Mouse (Mus musculus): ENCODE measurements at regions not wholly inside any gene's neighbourhood (a gene's known extent, or its start where the extent isn't known, plus 50 kb on each side); places are given as distances from the start of the nearest gene placed in this dataset.

GRCm38 (mm10) chr1:107899261-107899660, 309.5 kb downstream of the Serpinb8 start:
- no peaks in the 10 kb centered on the region for H3K9me3 ChIP-seq (ENCODE audit: control insufficient read depth, low read length)
- no peaks in the 10 kb centered on the region for H3K27me3 ChIP-seq (ENCODE audit: control insufficient read depth, insufficient read depth, low read depth, low read length)
- no peaks in the 10 kb centered on the region for H3K36me3 ChIP-seq (ENCODE audit: control insufficient read depth, insufficient read depth, low read length)
- no peak for ATAC-seq (ENCODE audit: low read depth)
- no peaks in the 10 kb centered on the region for H3K4me1 ChIP-seq (replicated peaks; ENCODE audit: control insufficient read depth, insufficient read depth, low read length)
- no peak overlapping the region for H3K9ac ChIP-seq (ENCODE audit: low read length)
- no peak overlapping the region for H3K4me2 ChIP-seq (ENCODE audit: low read depth, low read length)
- H3K4me3 ChIP-seq (ENCODE audit: low read length), result no peak overlapping the region
- 92% methylated on average over 4 of the region's 4 CpGs for WGBS
- H3K27ac ChIP-seq (ENCODE audit: low read length), result no peak overlapping the region

- ATAC-seq (ENCODE audit: low read depth), result no peak
- Histone ChIP-seq H3K27ac (ENCODE audit: low read length) (no peak overlapping the region), H3K4me1 (replicated peaks; ENCODE audit: control insufficient read depth, insufficient read depth, low read length) (no peaks in the 10 kb centered on the region), H3K27me3 (ENCODE audit: control insufficient read depth, insufficient read depth, low read depth, low read length) (no peaks in the 10 kb centered on the region), H3K9ac (ENCODE audit: low read length) (no peak overlapping the region), H3K4me3 (ENCODE audit: low read length) (no peak overlapping the region), H3K9me3 (ENCODE audit: control insufficient read depth, low read length) (no peaks in the 10 kb centered on the region), H3K4me2 (ENCODE audit: low read depth, low read length) (no peak overlapping the region), H3K36me3 (ENCODE audit: control insufficient read depth, insufficient read depth, low read length) (no peaks in the 10 kb centered on the region)
- WGBS, result 57% methylated on average over 2 of the region's 2 CpGs
Observed at GRCm38 (mm10) chr1:107900449-107900848, 310.6 kb downstream of the Serpinb8 start.

GRCm38 (mm10) chr1:107900913-107901312, 311.1 kb downstream of the Serpinb8 start:
- no peak overlapping the region for H3K4me2 ChIP-seq (ENCODE audit: low read depth, low read length)
- H3K27ac ChIP-seq (ENCODE audit: low read length), result no peak overlapping the region
- ATAC-seq (ENCODE audit: low read depth), result no peak
- 66% methylated on average over 1 of the region's 1 CpGs for WGBS
- H3K36me3 ChIP-seq (ENCODE audit: control insufficient read depth, insufficient read depth, low read length), result no peaks in the 10 kb centered on the region
- no peaks in the 10 kb centered on the region for H3K4me1 ChIP-seq (replicated peaks; ENCODE audit: control insufficient read depth, insufficient read depth, low read length)
- H3K9ac ChIP-seq (ENCODE audit: low read length), result no peak overlapping the region
- no peak overlapping the region for H3K4me3 ChIP-seq (ENCODE audit: low read length)
- H3K27me3 ChIP-seq (ENCODE audit: control insufficient read depth, insufficient read depth, low read depth, low read length), result no peaks in the 10 kb centered on the region
- no peaks in the 10 kb centered on the region for H3K9me3 ChIP-seq (ENCODE audit: control insufficient read depth, low read length)

- H3K27me3 ChIP-seq (ENCODE audit: control insufficient read depth, insufficient read depth, low read depth, low read length), result no peaks in the 10 kb centered on the region
- 41% methylated on average over 4 of the region's 4 CpGs for WGBS
- H3K4me2 ChIP-seq (ENCODE audit: low read depth, low read length), result no peak overlapping the region
- no peaks in the 10 kb centered on the region for H3K9me3 ChIP-seq (ENCODE audit: control insufficient read depth, low read length)
- H3K4me3 ChIP-seq (ENCODE audit: low read length), result no peak overlapping the region
- H3K9ac ChIP-seq (ENCODE audit: low read length), result no peak overlapping the region
- ATAC-seq (ENCODE audit: low read depth), result no peak
- H3K4me1 ChIP-seq (replicated peaks; ENCODE audit: control insufficient read depth, insufficient read depth, low read length), result peaks cover 4% of the 10 kb centered on the region; the same call in 1 of the 2 replicates
- no peak overlapping the region for H3K27ac ChIP-seq (ENCODE audit: low read length)
- no peaks in the 10 kb centered on the region for H3K36me3 ChIP-seq (ENCODE audit: control insufficient read depth, insufficient read depth, low read length)
Observed at GRCm38 (mm10) chr1:107908236-107909063, 318.6 kb downstream of the Serpinb8 start.

GRCm38 (mm10) chr1:107914671-107915590, 325.1 kb downstream of the Serpinb8 start:
- no peak overlapping the region for H3K4me3 ChIP-seq (ENCODE audit: low read length)
- H3K27ac ChIP-seq (ENCODE audit: low read length), result no peak overlapping the region
- H3K4me2 ChIP-seq (ENCODE audit: low read depth, low read length), result no peak overlapping the region
- no peaks in the 10 kb centered on the region for H3K36me3 ChIP-seq (ENCODE audit: control insufficient read depth, insufficient read depth, low read length)
- WGBS, result 22% methylated on average over 7 of the region's 7 CpGs
- H3K4me1 ChIP-seq (replicated peaks; ENCODE audit: control insufficient read depth, insufficient read depth, low read length), result peaks cover 3% of the 10 kb centered on the region; the same call in 1 of the 2 replicates
- H3K9me3 ChIP-seq (ENCODE audit: control insufficient read depth, low read length), result no peaks in the 10 kb centered on the region
- no peaks in the 10 kb centered on the region for H3K27me3 ChIP-seq (ENCODE audit: control insufficient read depth, insufficient read depth, low read depth, low read length)
- H3K9ac ChIP-seq (ENCODE audit: low read length), result no peak overlapping the region
- no peak for ATAC-seq (ENCODE audit: low read depth)

GRCm38 (mm10) chr1:107917037-107917436, 327.2 kb downstream of the Serpinb8 start:
- Histone ChIP-seq H3K36me3 (ENCODE audit: control insufficient read depth, insufficient read depth, low read length) (no peaks in the 10 kb centered on the region), H3K4me2 (ENCODE audit: low read depth, low read length) (no peak overlapping the region), H3K4me1 (replicated peaks; ENCODE audit: control insufficient read depth, insufficient read depth, low read length) (peaks cover 3% of the 10 kb centered on the region; the same call in 1 of the 2 replicates), H3K9ac (ENCODE audit: low read length) (no peak overlapping the region), H3K27ac (ENCODE audit: low read length) (no peak overlapping the region), H3K9me3 (ENCODE audit: control insufficient read depth, low read length) (no peaks in the 10 kb centered on the region), H3K27me3 (ENCODE audit: control insufficient read depth, insufficient read depth, low read depth, low read length) (no peaks in the 10 kb centered on the region), H3K4me3 (ENCODE audit: low read length) (no peak overlapping the region)
- ATAC-seq (ENCODE audit: low read depth), result no peak
- WGBS, result 27% methylated on average over 5 of the region's 5 CpGs

- Histone ChIP-seq H3K36me3 (ENCODE audit: control insufficient read depth, insufficient read depth, low read length) (no peaks in the 10 kb centered on the region), H3K27me3 (ENCODE audit: control insufficient read depth, insufficient read depth, low read depth, low read length) (no peaks in the 10 kb centered on the region), H3K27ac (ENCODE audit: low read length) (peak overlapping the region; percentile 18; the same call in 1 of the 2 replicates), H3K4me3 (ENCODE audit: low read length) (no peak overlapping the region), H3K9ac (ENCODE audit: low read length) (no peak overlapping the region), H3K4me1 (replicated peaks; ENCODE audit: control insufficient read depth, insufficient read depth, low read length) (no peaks in the 10 kb centered on the region), H3K4me2 (ENCODE audit: low read depth, low read length) (no peak overlapping the region), H3K9me3 (ENCODE audit: control insufficient read depth, low read length) (no peaks in the 10 kb centered on the region)
- peak; percentile 87 for ATAC-seq (ENCODE audit: low read depth)
- 47% methylated on average over 5 of the region's 5 CpGs for WGBS
Observed at GRCm38 (mm10) chr1:107941601-107942270, 351.9 kb downstream of the Serpinb8 start.

- no peak overlapping the region for H3K9ac ChIP-seq (ENCODE audit: low read length)
- H3K4me3 ChIP-seq (ENCODE audit: low read length), result no peak overlapping the region
- no peak for ATAC-seq (ENCODE audit: low read depth)
- H3K36me3 ChIP-seq (ENCODE audit: control insufficient read depth, insufficient read depth, low read length), result no peaks in the 10 kb centered on the region
- H3K4me1 ChIP-seq (replicated peaks; ENCODE audit: control insufficient read depth, insufficient read depth, low read length), result no peaks in the 10 kb centered on the region
- H3K4me2 ChIP-seq (ENCODE audit: low read depth, low read length), result no peak overlapping the region
- no peaks in the 10 kb centered on the region for H3K27me3 ChIP-seq (ENCODE audit: control insufficient read depth, insufficient read depth, low read depth, low read length)
- H3K27ac ChIP-seq (ENCODE audit: low read length), result no peak overlapping the region
- no peaks in the 10 kb centered on the region for H3K9me3 ChIP-seq (ENCODE audit: control insufficient read depth, low read length)
- 72% methylated on average over 1 of the region's 1 CpGs for WGBS
Observed at GRCm38 (mm10) chr1:107946204-107946939, 356.6 kb downstream of the Serpinb8 start.
